Mouse (Mus musculus) ES-Bruce4 (cell line): ENCODE measurements at regions not wholly inside any gene's neighbourhood (a gene's known extent, or its start where the extent isn't known, plus 50 kb on each side); places are given as distances from the start of the nearest gene placed in this dataset.

Source experiments
- CTCF ChIP-seq: IDR thresholded peaks from one replicate; pipeline ENCODE4 v1.8.1; 2011; ENCODE audit warnings: low read depth, low read length
- EP300 ChIP-seq: IDR thresholded peaks from 2 replicates; pipeline ENCODE4 v1.6.1; 2011; ENCODE audit warnings: low read depth, low read length; ENCODE audit not compliant: insufficient read depth
- POLR2A ChIP-seq: IDR thresholded peaks from one replicate; pipeline ENCODE4 v1.8.1; 2011; ENCODE audit warnings: low read length; ENCODE audit not compliant: insufficient read depth

DNA sequence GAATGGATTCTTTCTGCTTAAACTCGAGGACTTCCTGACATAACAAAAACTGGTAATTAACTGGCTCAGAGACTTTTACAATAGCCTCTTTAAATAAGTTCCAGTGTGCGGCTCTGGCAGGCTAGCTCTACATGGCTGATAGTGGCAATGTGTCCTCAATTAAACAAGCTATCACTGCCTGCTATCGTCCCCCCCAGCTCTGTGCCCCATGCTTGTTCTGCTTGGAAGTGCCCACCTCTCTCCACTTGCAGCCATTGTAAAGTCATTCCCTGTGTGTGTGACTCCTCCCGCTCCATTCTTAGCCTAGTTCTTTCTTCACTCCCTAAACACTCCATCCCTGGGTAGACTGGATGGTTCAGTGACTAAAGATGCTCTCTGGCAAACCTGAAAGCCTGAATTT lies 99.9 kb upstream of the Lmo4 start:
- TF ChIP-seq CTCF (no peak), POLR2A (no peak), EP300 (no peak)
